Mouse (Mus musculus): ENCODE measurements at regions not wholly inside any gene's neighbourhood (a gene's known extent, or its start where the extent isn't known, plus 50 kb on each side); places are given as distances from the start of the nearest gene placed in this dataset.

DNA sequence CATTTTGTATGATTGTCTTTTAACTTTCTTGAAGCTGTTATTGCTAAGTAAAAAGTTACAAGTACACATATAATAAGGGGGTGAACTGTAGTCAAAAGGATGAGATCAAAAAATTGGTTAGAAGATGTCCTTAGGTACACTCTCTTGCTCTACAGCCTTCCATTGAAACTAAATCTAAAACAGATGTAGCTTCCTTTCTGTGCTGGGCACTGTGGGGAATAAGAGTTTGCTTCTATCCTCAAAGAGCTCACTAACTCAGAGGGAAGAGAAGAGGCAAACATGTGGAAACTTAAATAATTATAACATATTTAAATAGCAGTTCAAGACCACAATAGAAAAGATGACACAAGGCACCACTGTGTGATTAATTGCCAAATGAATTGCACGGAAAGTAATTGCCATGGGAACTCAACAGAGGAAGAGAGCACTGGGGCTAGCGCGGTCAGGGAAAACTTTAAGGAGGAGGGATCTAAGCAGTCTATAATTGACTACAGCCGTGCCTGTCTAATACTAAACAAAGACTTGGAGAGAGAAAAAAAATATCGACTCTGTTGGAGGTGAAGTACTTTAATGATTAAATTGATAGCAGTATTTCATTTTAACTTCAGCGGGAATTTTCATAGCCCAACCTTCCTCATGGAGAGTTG, 57.9 kb upstream of the Ammecr1 start:
- DNase-seq, result no peak

DNA sequence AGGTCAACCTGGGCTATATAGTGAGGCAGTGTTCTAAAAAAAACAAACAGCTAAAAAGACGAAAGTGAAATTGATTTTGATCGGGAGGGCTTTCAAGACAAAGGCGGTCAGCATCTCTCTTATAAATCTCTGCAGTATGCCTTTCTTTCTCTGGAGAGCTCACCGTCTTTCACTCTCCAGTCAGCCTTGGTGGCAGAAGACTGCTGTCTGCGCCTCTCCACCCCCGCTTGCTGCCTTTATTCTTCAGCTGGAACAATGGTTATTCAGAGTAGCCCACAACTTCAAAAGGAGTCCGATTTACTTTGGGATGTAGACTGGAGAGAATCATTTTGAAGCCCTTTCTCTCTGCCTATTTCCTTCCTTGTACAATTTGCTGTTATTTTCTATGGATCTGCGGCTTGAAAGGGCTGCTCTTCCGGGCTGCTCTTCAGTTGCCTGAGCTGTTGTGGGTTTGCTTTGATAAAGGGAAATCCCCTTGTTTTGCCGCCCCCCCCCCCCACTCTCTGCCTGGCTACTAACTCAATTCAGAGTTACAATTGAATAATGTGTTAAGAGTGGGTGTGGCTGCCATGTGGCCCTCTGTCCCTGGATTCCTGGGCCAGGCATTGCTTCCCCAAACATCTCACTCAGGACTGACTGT, 64.0 kb upstream of the Ammecr1 start:
- DNase-seq, result peak in 1 of 2 experiments; percentile 8

DNA sequence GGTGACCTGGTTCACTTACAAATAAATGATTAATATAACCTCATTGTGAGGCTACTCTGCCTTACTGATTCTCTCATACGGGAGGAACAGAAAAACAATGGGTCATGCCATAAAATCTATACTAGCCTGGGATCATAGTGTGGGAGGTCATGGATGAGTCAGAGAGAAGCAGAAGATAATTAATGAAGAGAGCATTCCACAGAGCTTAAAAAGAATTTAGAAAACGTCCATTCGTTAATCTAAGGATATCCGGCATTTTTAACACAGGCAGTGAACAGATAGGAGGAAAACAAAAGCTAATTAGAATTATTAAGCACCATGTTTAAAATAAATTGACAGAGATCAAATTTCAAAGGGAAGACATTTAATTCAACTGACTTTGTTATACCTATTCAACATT, 59.5 kb upstream of the Rtl9 start:
- no peak for DNase-seq

DNA sequence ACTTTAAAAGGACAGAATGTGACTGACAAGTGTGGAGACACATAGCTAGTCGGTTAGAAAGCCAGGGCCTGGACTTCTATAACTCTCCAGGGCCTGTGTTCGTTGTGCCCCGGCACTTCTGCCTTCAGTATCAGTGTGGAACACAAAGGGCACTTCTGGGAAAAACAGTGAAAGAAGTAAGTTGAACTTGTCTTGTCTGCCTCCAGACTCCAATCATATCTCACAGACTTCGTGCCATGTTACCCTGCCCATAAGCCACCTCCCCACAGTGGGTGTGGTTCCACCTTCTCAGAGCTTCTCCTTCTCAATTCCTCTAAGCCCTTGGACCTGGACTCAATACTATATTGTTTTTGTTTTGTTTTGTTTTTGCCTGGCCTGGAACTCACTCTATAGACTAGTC, 55.1 kb upstream of the Rtl9 start:
- no peak for DNase-seq

DNA sequence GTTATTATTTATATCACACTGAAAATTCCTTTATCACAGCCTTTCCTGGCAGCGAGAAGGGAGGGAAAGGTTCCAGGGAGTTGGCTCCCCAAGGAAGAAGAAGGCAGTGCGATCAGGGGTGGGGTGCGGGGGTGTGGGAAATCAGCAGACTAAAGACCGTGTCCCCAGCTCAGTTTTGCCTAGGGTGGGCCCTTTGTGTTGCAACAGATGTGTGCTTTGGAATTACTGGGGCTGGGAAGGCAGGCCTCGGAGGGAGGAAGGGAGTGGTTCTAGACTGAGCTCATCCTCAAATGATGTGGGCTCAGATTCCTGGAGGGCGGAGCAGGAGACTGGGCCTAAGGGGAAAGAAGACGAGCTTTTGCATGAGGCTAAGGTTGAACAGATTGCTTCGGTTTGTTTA, 53.1 kb upstream of the Rtl9 start:
- no peak for DNase-seq

Data from B cell, adult 2 months (primary cell).